Mouse (Mus musculus) brain, embryonic 14.5 days (tissue): ENCODE results near the gene Gabarapl1.

Experiments used
- CTCF ChIP-seq: fragments of 200-500 bp; IDR thresholded peaks from 2 replicates; pipeline ENCODE4 v1.5.1; 2012; ENCODE audit warnings: inconsistent platforms, mild to moderate bottlenecking, moderate library complexity, borderline replicate concordance; ENCODE audit not compliant: insufficient read depth, insufficient read length; ENCODE audit errors: extremely low read depth
- POLR2A ChIP-seq: fragments of 200-500 bp; IDR thresholded peaks from 2 replicates; pipeline ENCODE4 v1.6.1; 2012; ENCODE audit warnings: mild to moderate bottlenecking, inconsistent platforms, borderline replicate concordance; ENCODE audit not compliant: poor library complexity, insufficient read depth, insufficient read length, severe bottlenecking; ENCODE audit errors: extremely low read depth

DNA sequence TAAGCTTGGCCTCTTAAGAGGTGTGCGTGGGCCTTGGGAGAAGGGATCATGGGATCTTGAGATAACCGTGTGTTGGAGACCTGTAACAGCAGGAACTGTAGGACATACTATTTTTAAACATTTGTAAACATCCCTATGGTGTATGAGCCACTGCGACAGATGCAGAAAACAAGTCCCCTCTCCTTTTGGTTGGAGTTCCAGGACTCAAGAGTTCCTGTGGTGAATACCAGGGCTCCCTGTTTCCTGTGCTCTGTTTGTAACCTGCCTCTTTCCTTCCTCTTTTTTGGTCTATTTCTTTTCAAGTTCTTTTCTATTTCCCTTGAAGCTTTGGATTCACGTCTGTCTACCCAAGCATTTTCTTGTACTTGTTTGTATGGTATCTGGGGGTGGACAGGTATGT, 2.8 kb downstream of the Gabarapl1 start:
- TF ChIP-seq CTCF (no peak), POLR2A (no peak)
